Mouse (Mus musculus): Measurements from ENCODE around the gene Slc17a7.
A peak's percentile ranks its signal among the peaks of the same experiment; 100 is the strongest.

- TF ChIP-seq POLR2A (IDR thresholded peaks at IDR 0.05; ENCODE audit: low read depth, low read length) (no peak), CTCF (IDR thresholded peaks at IDR 0.05; ENCODE audit: extremely low read depth, insufficient read depth, insufficient read length, insufficient replicate concordance) (peak; percentile 42; the same call in 1 of the 2 replicates)
Observed at GRCm38 (mm10) chr7:45172974-45173373, 9.2 kb downstream of the Slc17a7 start.

Measured in spleen, adult 2 months (tissue).